Mouse (Mus musculus) hindbrain, embryonic 11.5 days (tissue): ENCODE measurements around the gene Gm44965. TPM values are rescaled to one million over a fixed set of nuclear protein-coding genes. Genes with fewer than 3 reads are reported as not detected.

Source experiments
- ATAC-seq: fragments of 200-750 bp; cut with Nextera tagmentation; 2 replicates; pipeline ENCODE4 v1.8.0; 2017; ENCODE audit warnings: mild to moderate bottlenecking, moderate TSS enrichment, moderate library complexity; ENCODE audit not compliant: low FRiP score
- DNase-seq: peaks from one replicate; pipeline ENCODE4 v3.0.0-alpha.2; 2015; ENCODE audit warnings: low spot score
- H3K27ac ChIP-seq: fragments of 300-500 bp; sonication (generic); 2 replicates; pipeline ENCODE4 v1.5.1; 2014; ENCODE audit warnings: mild to moderate bottlenecking, low read depth, low read length
- H3K27me3 ChIP-seq: fragments of 300-500 bp; sonication (generic); 2 replicates; pipeline ENCODE4 v1.6.1; 2014; ENCODE audit warnings: mild to moderate bottlenecking, low read length, moderate library complexity, mixed read lengths; ENCODE audit not compliant: control insufficient read depth, insufficient read depth
- H3K36me3 ChIP-seq: fragments of 300-500 bp; sonication (generic); 2 replicates; pipeline ENCODE4 v1.6.1; 2014; ENCODE audit warnings: mild to moderate bottlenecking, low read length, moderate library complexity, mixed read lengths; ENCODE audit not compliant: control insufficient read depth, insufficient read depth
- H3K4me1 ChIP-seq: fragments of 300-500 bp; sonication (generic); replicated peaks from 2 replicates; pipeline ENCODE4 v1.6.1; 2014; ENCODE audit warnings: low read length, mixed read lengths; ENCODE audit not compliant: control insufficient read depth, insufficient read depth
- H3K4me2 ChIP-seq: fragments of 300-500 bp; sonication (generic); replicated peaks from 2 replicates; pipeline ENCODE4 v1.6.1; 2014; ENCODE audit warnings: mild to moderate bottlenecking, low read depth, low read length
- H3K4me3 ChIP-seq: fragments of 300-500 bp; sonication (generic); 2 replicates; pipeline ENCODE4 v1.5.1; 2014; ENCODE audit warnings: low read depth, low read length
- H3K9ac ChIP-seq: fragments of 300-500 bp; sonication (generic); 2 replicates; pipeline ENCODE4 v1.6.1; 2014; ENCODE audit warnings: low read depth, low read length
- H3K9me3 ChIP-seq: fragments of 300-500 bp; sonication (generic); 2 replicates; pipeline ENCODE4 v1.6.1; 2016; ENCODE audit warnings: low read length; ENCODE audit not compliant: control insufficient read depth
- WGBS: fragments of 180-500 bp; shearing (Covaris S2); extraction: QIAGEN DNeasy Blood & Tissue Kit; methylation state at CpG from one replicate; pipeline ENCODE4 v1.1.7; 2014; 5-methylcytosine and 5-hydroxymethylcytosine counted together
- polyA plus RNA-seq: library from polyadenylated mRNA; unstranded; fragments of >200 nt; fragmentation: Nextera tagmentation; extraction: Ambion mirVana; gene quantifications from 2 replicates; pipeline ENCODE4 v1.2.1, GENCODE M21; 2014

The Gm44965 gene
- polyA plus RNA-seq, 1 experiment from 2014 or later, result not detected

DNA sequence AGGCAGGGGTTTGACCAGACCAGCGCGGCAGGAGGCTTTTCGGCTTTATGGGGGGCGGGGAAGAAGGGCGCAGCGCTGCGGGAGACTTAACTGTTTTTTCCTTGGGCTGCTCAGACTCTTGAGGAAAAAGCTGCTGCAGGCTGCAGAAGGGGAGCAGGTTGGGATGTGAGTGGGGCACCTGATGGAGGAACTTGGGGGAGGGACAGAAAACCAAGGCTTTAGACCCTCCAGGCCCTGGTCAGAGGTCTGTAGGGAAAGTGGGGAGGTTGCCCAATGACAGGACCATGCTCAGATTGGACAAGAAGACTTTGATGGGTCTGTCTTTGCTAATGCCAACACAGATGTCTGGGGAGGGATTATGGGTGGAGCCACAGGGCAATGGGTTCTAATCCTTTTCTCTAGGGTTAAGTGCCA lies 33.8 kb downstream of the Gm44965 start:
- Histone ChIP-seq H3K27me3 (peaks cover 26% of the 10 kb centered on the region), H3K36me3 (no peaks in the 10 kb centered on the region), H3K27ac (no peak overlapping the region), H3K4me1 (peaks cover 2% of the 10 kb centered on the region), H3K4me3 (peak overlapping the region; percentile 37), H3K9ac (no peak overlapping the region), H3K4me2 (peak overlapping the region; percentile 64), H3K9me3 (no peaks in the 10 kb centered on the region)
- no peak for ATAC-seq
- DNase-seq, result no peak
- 2% methylated on average over 7 of the region's 7 CpGs for WGBS

DNA sequence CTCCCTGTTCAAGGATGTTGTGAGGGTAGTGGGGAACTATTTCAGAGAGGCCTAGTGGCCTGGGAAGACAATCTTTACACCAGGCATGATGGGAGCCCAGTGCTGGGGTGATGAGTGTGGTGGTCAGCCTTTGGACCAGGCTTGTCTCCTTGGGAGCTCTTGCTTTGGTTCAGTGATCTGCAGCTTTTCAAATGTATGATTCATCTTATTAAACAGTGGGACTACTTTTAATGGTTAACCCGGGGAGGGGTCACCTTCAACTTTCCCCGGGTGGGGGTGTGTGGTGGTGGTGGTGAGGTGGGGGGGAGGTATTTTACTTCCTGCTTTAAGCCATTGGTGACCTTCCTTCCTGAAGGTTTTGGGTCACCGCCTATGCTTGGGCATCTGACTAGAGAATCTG lies 34.6 kb downstream of the Gm44965 start:
- 75% methylated on average over 3 of the region's 3 CpGs for WGBS
- ATAC-seq, result no peak
- Histone ChIP-seq H3K4me1 (peaks cover 2% of the 10 kb centered on the region), H3K9ac (no peak overlapping the region), H3K36me3 (no peaks in the 10 kb centered on the region), H3K4me3 (no peak overlapping the region), H3K4me2 (no peak overlapping the region; the same call in 1 of the 2 replicates), H3K27me3 (peaks cover 26% of the 10 kb centered on the region), H3K27ac (no peak overlapping the region), H3K9me3 (no peaks in the 10 kb centered on the region)
- DNase-seq, result no peak

DNA sequence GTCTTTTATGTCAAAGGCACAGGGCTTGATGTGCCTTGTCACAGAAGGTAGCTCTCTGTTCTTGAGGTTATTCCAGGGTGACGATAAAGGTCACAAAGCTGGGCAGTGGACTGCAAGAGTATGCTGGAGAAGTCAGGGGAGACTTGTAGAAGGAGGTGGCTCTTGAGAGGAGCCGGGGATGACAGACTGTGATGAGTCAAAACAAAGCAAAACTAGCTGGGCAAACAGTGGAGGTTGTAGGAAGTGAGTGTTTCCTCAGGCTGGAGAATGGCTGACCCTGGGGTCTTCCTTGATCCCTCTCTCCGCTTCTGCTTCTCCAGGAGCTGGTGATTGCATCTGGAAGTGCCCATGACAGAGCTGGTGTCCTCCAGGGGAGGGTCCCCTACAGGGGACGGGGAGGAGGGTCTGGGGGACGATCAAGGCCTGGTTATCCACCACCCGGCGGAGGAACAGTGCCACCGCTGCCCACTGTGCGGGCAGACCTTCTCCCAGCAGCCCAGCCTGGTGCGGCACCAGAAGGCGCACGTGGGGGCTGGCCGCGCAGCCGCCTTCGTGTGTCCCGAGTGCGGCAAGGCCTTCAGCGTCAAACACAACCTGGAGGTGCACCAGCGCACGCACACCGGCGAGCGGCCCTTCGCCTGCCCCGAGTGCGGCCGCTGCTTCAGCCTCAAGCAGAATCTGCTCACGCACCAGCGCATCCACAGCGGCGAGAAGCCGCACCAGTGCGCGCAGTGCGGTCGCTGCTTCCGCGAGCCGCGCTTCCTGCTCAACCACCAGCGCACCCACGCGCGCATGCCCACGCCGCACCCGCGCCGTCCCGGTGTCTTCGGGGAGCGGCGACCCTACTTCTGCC lies 35.3 kb downstream of the Gm44965 start:
- no peaks in the 10 kb centered on the region for H3K36me3 ChIP-seq
- peak overlapping the region; percentile 64 for H3K9ac ChIP-seq
- H3K4me1 ChIP-seq, result peaks cover 2% of the 10 kb centered on the region
- DNase-seq (peak; percentile 48), ATAC-seq (peak; percentile 53)
- no peak overlapping the region for H3K27ac ChIP-seq
- H3K4me3 ChIP-seq, result peak overlapping the region; percentile 36
- peak overlapping the region; percentile 82 for H3K4me2 ChIP-seq
- WGBS, result 7% methylated on average over 52 of the region's 54 CpGs
- H3K9me3 ChIP-seq, result no peaks in the 10 kb centered on the region
- H3K27me3 ChIP-seq, result peaks cover 26% of the 10 kb centered on the region

DNA sequence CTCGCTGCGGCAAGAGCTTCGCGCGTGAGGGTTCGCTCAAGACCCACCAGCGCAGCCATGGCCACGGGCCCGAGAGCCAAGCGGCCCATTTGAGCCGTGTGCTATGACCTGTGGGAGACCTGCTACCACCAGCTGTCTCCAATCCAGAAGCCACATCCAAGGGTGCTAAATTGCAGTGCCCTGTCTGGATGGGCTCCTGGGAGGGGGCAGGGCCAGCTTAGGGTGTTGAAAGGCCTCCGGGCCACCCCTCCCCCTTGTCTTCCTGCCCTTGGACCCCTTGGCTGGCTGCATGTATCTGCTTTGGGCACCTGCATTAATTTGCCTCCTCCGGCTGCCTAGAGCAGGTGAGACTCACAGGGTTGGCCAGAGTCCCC lies 35.9 kb downstream of the Gm44965 start:
- peak; percentile 38 for ATAC-seq
- Histone ChIP-seq H3K4me1 (peaks cover 2% of the 10 kb centered on the region), H3K4me2 (peak overlapping the region; percentile 82), H3K27me3 (peaks cover 26% of the 10 kb centered on the region), H3K9ac (peak overlapping the region; percentile 64), H3K36me3 (no peaks in the 10 kb centered on the region), H3K4me3 (peak overlapping the region; percentile 36), H3K9me3 (no peaks in the 10 kb centered on the region), H3K27ac (no peak overlapping the region)
- WGBS, result 21% methylated on average over 13 of the region's 13 CpGs
- no peak for DNase-seq

DNA sequence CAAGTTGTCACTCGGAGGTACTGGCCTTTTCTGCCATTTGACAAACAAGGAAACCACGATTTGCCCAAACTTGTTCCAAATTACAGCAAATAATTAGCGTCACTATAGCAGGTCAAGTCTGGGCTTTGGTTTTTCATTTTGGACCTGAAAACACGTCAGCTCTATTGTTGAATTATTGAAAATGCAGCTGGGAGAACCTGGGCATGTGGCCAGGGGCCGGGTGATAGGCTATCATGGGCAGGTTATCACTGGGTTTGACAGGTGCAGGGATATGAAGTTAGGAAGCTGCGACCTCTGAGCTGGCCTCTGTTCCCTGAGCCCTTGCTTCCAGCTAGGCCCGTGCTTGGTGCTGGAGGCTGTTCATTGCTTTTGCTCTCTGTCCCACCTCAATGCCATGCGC lies 37.1 kb downstream of the Gm44965 start:
- WGBS, result 90% methylated on average over 8 of the region's 8 CpGs
- no peak overlapping the region for H3K4me2 ChIP-seq
- H3K4me1 ChIP-seq, result peaks cover 2% of the 10 kb centered on the region
- no peak overlapping the region for H3K27ac ChIP-seq
- ATAC-seq (no peak), DNase-seq (no peak)
- H3K4me3 ChIP-seq, result no peak overlapping the region
- no peaks in the 10 kb centered on the region for H3K36me3 ChIP-seq
- H3K27me3 ChIP-seq, result peaks cover 24% of the 10 kb centered on the region
- H3K9ac ChIP-seq, result no peak overlapping the region
- no peaks in the 10 kb centered on the region for H3K9me3 ChIP-seq

DNA sequence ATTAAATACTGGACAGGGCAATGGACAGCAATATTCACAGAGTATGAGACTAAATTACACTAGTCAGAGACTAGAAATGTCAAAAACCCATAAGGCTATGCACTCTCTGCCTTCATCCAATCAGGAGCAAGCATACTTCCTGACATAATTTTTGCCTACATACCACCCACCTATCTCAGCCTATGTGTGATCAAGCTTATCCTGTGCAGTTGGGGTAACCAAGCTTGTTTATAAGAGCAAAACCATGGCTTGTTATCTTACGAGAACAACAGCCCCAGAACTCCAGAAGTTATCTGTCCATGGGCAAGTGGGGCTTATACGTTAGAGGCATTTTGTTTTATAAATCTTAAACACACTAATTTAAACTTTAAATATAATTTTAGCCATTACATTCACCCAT lies 41.4 kb downstream of the Gm44965 start:
- H3K36me3 ChIP-seq, result no peaks in the 10 kb centered on the region
- H3K27me3 ChIP-seq, result no peaks in the 10 kb centered on the region; the same call in 1 of the 2 replicates
- no peak overlapping the region for H3K27ac ChIP-seq
- H3K4me2 ChIP-seq, result no peak overlapping the region
- WGBS, result 90% methylated on average over 2 of the region's 2 CpGs
- no peak overlapping the region for H3K4me3 ChIP-seq
- H3K4me1 ChIP-seq, result no peaks in the 10 kb centered on the region
- H3K9me3 ChIP-seq, result no peaks in the 10 kb centered on the region
- ATAC-seq, result no peak
- no peak overlapping the region for H3K9ac ChIP-seq
- no peak for DNase-seq

DNA sequence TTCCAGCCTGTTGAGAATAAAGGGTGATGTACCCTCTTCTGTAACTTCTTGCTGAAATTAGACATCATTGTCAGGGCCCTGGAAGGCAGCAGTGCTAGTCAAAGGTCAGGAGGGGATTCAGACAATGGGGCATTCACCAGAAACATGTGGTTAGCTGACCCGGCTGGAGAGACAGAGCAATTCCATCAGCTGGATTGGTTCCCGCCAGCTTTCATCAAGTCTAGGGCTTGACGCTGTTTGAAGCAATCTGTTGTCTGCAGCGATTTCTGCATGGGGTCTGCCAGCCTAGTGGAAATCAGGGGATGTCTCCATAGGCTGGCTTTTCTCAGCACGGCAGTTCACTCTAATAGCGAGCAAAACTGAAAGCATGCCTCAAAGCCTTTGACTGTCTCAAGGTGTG lies 42.8 kb downstream of the Gm44965 start:
- WGBS, result 35% methylated on average over 6 of the region's 6 CpGs
- ATAC-seq (no peak), DNase-seq (no peak)
- H3K27ac ChIP-seq, result no peak overlapping the region
- no peaks in the 10 kb centered on the region for H3K9me3 ChIP-seq
- no peaks in the 10 kb centered on the region for H3K4me1 ChIP-seq
- no peaks in the 10 kb centered on the region for H3K27me3 ChIP-seq
- no peaks in the 10 kb centered on the region for H3K36me3 ChIP-seq
- no peak overlapping the region for H3K9ac ChIP-seq
- H3K4me2 ChIP-seq, result no peak overlapping the region
- no peak overlapping the region for H3K4me3 ChIP-seq

DNA sequence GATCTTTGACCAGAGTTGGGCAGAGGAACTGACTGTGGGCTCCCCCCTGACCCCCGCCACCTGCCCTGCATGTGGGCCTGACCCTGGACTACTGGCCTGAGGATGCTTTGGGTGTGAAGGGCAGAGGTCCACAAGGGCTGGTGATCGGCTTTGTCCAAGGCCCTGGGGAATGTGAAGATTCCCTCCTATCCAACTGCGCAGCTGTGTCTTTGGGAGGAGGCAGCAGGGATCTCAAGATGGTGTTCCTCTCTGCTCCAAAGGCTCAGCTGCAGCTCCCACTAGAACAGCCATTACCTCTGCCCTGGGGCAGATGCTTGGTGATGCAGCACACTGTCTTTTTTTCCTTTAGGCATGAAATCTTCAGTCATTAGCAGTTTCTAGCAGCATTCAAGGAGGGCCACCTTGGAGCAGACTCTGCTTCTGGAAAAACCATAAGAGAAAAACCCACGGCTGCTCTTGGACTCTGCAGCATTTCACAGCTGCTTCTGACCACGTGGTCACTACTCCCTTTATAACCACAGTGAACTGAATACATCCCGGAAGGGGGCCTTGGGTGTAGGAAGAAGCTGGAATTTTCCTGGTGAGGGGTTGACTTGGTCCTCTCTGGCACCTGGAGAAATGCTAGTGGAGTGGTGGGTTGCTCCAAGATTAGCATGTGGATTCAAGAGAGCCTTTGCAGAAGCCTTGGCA lies 44.2 kb downstream of the Gm44965 start:
- Histone ChIP-seq H3K4me1 (no peaks in the 10 kb centered on the region), H3K4me3 (no peak overlapping the region), H3K27me3 (no peaks in the 10 kb centered on the region), H3K36me3 (no peaks in the 10 kb centered on the region), H3K9ac (no peak overlapping the region), H3K9me3 (no peaks in the 10 kb centered on the region), H3K27ac (no peak overlapping the region), H3K4me2 (no peak overlapping the region)
- no peak for DNase-seq
- ATAC-seq, result no peak
- 62% methylated on average over 6 of the region's 6 CpGs for WGBS

DNA sequence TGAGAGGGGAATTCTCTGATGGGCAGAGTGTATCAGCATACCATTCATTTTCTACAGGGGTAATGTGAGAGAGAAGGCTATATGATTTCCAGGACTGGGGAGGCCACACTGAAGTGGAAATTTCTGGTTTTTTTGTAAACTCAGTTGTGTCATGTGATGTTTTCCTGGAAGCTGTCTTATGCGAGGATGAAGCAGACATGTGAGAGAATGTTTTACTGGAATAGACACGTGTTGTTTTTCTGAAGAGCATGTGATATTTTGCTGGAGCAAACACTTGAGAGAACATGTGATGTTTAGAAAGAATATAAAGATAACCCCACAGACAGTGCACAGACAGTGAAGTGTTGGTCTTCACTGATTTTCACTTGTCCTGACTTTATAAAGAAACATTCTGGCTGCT lies 44.8 kb downstream of the Gm44965 start:
- no peak overlapping the region for H3K4me3 ChIP-seq
- H3K4me2 ChIP-seq, result no peak overlapping the region
- H3K9ac ChIP-seq, result no peak overlapping the region
- no peaks in the 10 kb centered on the region for H3K9me3 ChIP-seq
- H3K4me1 ChIP-seq, result no peaks in the 10 kb centered on the region
- DNase-seq (no peak), ATAC-seq (no peak)
- H3K36me3 ChIP-seq, result no peaks in the 10 kb centered on the region
- WGBS, result 75% methylated on average over 2 of the region's 2 CpGs
- no peak overlapping the region for H3K27ac ChIP-seq
- no peaks in the 10 kb centered on the region for H3K27me3 ChIP-seq
